Mouse (Mus musculus): ENCODE data around the gene Cldn9.

Cldn9 gene

GRCm38 (mm10) chr17:23681086-23681485 lies 2.7 kb downstream of the Cldn9 start:
- DNase-seq (ENCODE audit: extremely low spot score, low read depth, low spot score), result no peak

- no peak for DNase-seq (ENCODE audit: extremely low spot score, low read depth, low spot score)
These were observed 3.5 kb downstream of the Cldn9 start for GRCm38 (mm10) chr17:23680336-23680735.

GRCm38 (mm10) chr17:23679127-23679835 lies 4.5 kb downstream of the Cldn9 start, which contains the start of gene Cldn6:
Cldn6 (plus strand) TSS chr17:23679249.
- no peak for DNase-seq (ENCODE audit: extremely low spot score, low read depth, low spot score)

GRCm38 (mm10) chr17:23677236-23677679 lies 6.6 kb downstream of the Cldn9 start, which contains the start of gene Tnfrsf12a:
Tnfrsf12a (minus strand) TSS chr17:23677468.
- no peak for DNase-seq (ENCODE audit: extremely low spot score, low read depth, low spot score)

GRCm38 (mm10) chr17:23676473-23677031 lies 7.3 kb downstream of the Cldn9 start:
- no peak for DNase-seq (ENCODE audit: extremely low spot score, low read depth, low spot score)

- DNase-seq (ENCODE audit: extremely low spot score, low read depth, low spot score), result no peak
These were observed 8.1 kb downstream of the Cldn9 start for GRCm38 (mm10) chr17:23675564-23676281.

- no peak for DNase-seq (ENCODE audit: extremely low spot score, low read depth, low spot score)
These were observed 8.7 kb downstream of the Cldn9 start for GRCm38 (mm10) chr17:23675127-23675526.

GRCm38 (mm10) chr17:23674271-23674952 lies 9.4 kb downstream of the Cldn9 start:
- no peak for DNase-seq (ENCODE audit: extremely low spot score, low read depth, low spot score)

- DNase-seq (ENCODE audit: extremely low spot score, low read depth, low spot score), result peak; percentile 93
These were observed 10.3 kb downstream of the Cldn9 start, which contains the start of the genes Hcfc1r1 and Thoc6 for GRCm38 (mm10) chr17:23673424-23674073. Hcfc1r1 (plus strand) TSS chr17:23673596. Thoc6 (minus strand) TSS chr17:23673882.

- DNase-seq (ENCODE audit: extremely low spot score, low read depth, low spot score), result no peak
These were observed 11.1 kb downstream of the Cldn9 start for GRCm38 (mm10) chr17:23672761-23673160.

- DNase-seq (ENCODE audit: extremely low spot score, low read depth, low spot score), result no peak
These were observed 12.3 kb downstream of the Cldn9 start for GRCm38 (mm10) chr17:23671519-23671918.

GRCm38 (mm10) chr17:23670516-23671074 lies 13.2 kb downstream of the Cldn9 start:
- DNase-seq (ENCODE audit: extremely low spot score, low read depth, low spot score), result no peak

GRCm38 (mm10) chr17:23665511-23665910 lies 18.3 kb downstream of the Cldn9 start:
- DNase-seq (ENCODE audit: extremely low spot score, low read depth, low spot score), result no peak

GRCm38 (mm10) chr17:23664556-23665021 lies 19.2 kb downstream of the Cldn9 start:
- DNase-seq (ENCODE audit: extremely low spot score, low read depth, low spot score), result peak; percentile 72

GRCm38 (mm10) chr17:23661526-23661925 lies 22.3 kb downstream of the Cldn9 start:
- DNase-seq (ENCODE audit: extremely low spot score, low read depth, low spot score), result no peak

GRCm38 (mm10) chr17:23660876-23661200 lies 23.0 kb downstream of the Cldn9 start:
- no peak for DNase-seq (ENCODE audit: extremely low spot score, low read depth, low spot score)

GRCm38 (mm10) chr17:23660117-23660875 lies 23.5 kb downstream of the Cldn9 start, which contains the start of gene Bicdl2:
Bicdl2 (plus strand) TSS chr17:23660506.
- no peak for DNase-seq (ENCODE audit: extremely low spot score, low read depth, low spot score)

GRCm38 (mm10) chr17:23658450-23658849 lies 25.4 kb downstream of the Cldn9 start:
- DNase-seq (ENCODE audit: extremely low spot score, low read depth, low spot score), result no peak

GRCm38 (mm10) chr17:23654410-23654809 lies 29.4 kb downstream of the Cldn9 start:
- no peak for DNase-seq (ENCODE audit: extremely low spot score, low read depth, low spot score)

All from hindlimb bud, embryonic 11.5 days (tissue).